Mouse (Mus musculus): Measurements from ENCODE around the gene Znrf1.

Znrf1 gene

GRCm38 (mm10) chr8:111599707-111600444 is 64.0 kb downstream of the Znrf1 start:
- no peak for DNase-seq (ENCODE audit: low spot score)

- no peak for DNase-seq (ENCODE audit: low spot score)
Observed at GRCm38 (mm10) chr8:111602050-111602449, 66.2 kb downstream of the Znrf1 start.

DNA sequence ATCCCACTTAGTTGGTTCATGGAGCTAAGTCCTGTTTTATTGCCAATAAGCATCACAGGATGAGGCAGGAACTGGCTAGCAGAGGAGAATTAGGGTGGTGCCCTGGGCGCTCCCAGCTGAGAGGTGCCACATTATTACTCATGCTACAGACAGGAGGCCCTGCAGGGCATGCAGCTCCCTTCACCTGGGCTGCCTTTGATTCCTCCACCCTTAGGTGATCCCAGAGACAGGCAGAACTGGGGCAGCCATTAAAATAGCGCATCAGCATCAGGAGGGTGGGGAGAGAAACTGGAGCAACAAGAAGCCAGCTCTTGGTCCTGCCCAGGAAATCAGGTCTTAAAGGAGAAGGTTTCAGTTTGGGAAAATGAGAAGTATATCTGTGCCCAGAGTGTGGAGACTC is 69.1 kb downstream of the Znrf1 start:
- no peak for DNase-seq (ENCODE audit: low spot score)

- no peak for DNase-seq (ENCODE audit: low spot score)
Observed at GRCm38 (mm10) chr8:111606961-111607360, 71.1 kb downstream of the Znrf1 start.

GRCm38 (mm10) chr8:111607414-111607813 is 71.5 kb downstream of the Znrf1 start:
- DNase-seq (ENCODE audit: low spot score) = no peak

- DNase-seq (ENCODE audit: low spot score) = no peak
Observed at GRCm38 (mm10) chr8:111613181-111613580, 77.3 kb downstream of the Znrf1 start.

DNA sequence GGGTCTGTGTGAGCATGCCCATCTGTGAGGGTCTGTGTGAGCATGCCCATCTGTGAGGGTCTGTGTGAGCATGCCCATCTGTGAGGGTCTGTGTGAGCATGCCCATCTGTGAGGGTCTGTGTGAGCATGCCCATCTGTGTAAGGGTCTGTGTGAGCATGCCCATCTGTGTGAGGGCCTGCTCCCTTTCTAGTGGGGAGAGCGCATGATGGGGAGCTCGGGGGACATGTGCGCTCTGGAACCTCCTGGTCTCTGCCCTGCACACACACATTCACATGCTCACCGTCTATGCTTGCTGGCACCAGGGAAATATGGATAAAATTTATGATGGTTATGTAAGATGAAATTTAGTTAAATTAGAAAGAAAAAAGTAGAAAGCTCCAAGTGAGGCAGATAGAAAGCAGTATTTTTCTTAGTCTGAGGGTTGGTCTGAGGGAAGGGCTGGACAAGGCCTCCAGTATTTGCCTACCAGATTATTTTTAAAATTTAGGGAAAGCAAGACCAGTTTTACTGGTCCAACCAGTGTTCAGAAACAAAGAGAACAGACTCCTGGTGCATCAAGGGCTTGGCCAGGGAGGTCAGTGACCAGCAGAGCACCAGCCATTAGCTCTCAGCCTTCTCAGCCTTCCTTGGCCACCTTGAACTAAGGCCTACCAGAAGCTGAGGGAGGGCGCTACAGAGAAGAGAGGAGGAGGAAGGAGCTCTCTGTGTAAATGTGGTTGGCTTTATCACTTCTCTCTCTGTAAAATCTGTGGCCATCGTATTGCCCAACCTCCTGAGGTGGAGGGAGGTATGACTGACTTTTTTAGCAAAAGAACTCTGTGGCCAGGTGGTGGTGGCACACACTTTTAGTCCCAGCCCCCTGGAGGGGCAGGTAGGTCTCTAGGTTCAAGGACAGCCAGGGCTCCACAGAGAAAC is 79.1 kb downstream of the Znrf1 start:
- DNase-seq (ENCODE audit: low spot score) = no peak

DNA sequence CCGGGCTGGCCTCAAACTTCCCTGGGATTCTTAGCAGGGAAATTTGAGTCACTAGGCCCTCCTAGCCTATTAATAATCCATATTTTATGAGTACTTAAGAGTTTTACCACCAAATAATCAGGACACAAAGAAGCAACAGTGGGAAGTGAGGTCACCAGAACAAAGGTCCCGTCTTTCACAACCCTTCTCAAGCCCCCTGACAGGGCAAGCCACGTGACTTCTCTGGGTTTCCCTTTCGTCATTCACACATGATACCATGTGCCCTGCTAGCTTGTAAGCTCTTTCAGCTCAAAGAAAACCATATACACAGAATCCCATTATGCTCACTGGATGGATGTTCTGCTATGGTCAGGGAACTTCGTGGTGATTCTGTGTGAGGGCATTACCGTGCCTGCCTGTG is 81.9 kb downstream of the Znrf1 start:
- DNase-seq (ENCODE audit: low spot score) = no peak

DNA sequence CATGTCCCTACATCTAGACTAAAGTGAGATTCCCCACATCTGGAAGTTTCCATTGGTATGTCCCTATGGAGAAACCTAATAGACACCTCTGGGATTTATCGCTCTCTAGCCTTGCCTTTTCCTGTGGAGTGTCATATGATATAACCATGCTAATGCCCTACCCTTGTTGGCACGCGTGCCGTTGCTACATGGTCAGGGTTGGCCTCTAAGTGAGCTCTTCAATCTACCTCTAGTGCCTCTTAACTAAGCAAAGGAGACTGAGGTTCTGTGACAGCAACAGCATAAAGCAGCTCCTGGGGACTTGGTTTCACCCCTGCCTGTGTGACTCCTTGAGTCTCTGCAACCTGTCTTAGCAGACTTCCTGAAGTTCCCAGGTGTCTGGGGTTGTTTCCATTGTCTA is 82.4 kb downstream of the Znrf1 start:
- DNase-seq (ENCODE audit: low spot score) = no peak

- DNase-seq (ENCODE audit: low spot score) = no peak
Observed at GRCm38 (mm10) chr8:111619936-111620335, 84.0 kb downstream of the Znrf1 start.

- DNase-seq (ENCODE audit: low spot score) = no peak
Observed at GRCm38 (mm10) chr8:111622104-111622503, 86.2 kb downstream of the Znrf1 start.

DNA sequence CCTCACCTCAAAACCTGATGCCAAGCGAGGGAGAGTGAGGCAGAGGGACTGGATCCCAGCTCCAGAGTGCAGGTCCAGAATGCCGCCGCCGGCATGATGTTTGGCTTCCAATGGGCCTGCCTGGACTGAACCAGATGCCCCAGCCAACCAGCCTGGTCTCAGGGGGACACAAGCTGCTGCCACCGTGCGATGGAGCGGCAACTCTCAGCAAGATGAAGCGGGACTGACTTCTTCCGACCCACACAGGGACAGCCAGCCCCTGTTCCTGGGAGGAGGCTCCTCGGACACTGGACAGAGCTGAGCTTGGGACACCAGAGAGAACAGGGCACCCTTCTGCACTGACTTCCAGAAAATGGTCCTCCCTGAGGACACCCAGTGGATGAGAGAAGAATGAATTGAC is 86.7 kb downstream of the Znrf1 start:
- no peak for DNase-seq (ENCODE audit: low spot score)

- DNase-seq (ENCODE audit: low spot score) = no peak
Observed at GRCm38 (mm10) chr8:111624081-111624852, 88.4 kb downstream of the Znrf1 start.

GRCm38 (mm10) chr8:111624853-111625221 is 88.9 kb downstream of the Znrf1 start:
- DNase-seq (ENCODE audit: low spot score) = no peak

GRCm38 (mm10) chr8:111625694-111626527 is 90.0 kb downstream of the Znrf1 start:
- DNase-seq (ENCODE audit: low spot score) = peak; percentile 38

- DNase-seq (ENCODE audit: low spot score) = no peak
Observed at GRCm38 (mm10) chr8:111626528-111626820, 90.6 kb downstream of the Znrf1 start.

GRCm38 (mm10) chr8:111626933-111627332 is 91.0 kb downstream of the Znrf1 start:
- no peak for DNase-seq (ENCODE audit: low spot score)

DNA sequence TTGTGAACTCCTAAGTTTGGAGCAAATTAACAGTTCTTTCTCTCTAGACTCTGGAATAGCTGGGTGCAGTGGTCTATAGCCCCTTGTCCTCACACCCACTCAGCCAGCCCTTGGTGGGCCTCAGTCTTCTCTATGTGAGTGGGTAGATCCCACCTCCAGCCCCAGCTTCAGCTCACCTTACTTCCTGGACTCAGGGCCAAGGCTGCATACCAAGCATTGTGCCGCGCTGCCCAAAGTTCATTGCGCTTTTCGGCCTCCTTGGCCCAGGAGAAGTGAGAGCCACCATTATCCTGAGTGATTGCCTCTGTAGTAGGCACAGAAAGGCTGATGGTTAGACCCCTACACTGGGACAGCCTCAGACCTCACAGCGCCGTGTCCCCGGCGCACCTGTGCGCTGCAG is 92.0 kb downstream of the Znrf1 start:
- no peak for DNase-seq (ENCODE audit: low spot score)

DNA sequence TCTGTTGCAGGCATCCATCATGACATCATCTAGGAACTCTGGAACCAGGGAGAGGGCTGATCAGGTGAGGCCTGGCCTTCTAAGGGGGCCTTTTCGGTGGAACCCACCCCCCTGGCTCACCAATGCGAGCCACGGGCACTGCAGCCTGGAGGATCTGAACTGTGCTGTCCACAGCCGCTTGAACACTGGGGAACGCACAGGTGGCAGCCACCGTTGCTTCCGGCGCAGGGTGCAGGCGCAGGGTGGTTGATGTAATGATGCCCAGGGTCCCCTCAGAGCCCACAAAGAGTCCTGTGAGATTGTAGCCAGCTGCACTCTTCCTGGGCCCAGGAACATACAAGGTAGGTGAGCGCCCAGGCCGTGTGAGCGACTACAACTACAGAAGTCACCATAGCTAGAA is 92.5 kb downstream of the Znrf1 start:
- no peak for DNase-seq (ENCODE audit: low spot score)

DNA sequence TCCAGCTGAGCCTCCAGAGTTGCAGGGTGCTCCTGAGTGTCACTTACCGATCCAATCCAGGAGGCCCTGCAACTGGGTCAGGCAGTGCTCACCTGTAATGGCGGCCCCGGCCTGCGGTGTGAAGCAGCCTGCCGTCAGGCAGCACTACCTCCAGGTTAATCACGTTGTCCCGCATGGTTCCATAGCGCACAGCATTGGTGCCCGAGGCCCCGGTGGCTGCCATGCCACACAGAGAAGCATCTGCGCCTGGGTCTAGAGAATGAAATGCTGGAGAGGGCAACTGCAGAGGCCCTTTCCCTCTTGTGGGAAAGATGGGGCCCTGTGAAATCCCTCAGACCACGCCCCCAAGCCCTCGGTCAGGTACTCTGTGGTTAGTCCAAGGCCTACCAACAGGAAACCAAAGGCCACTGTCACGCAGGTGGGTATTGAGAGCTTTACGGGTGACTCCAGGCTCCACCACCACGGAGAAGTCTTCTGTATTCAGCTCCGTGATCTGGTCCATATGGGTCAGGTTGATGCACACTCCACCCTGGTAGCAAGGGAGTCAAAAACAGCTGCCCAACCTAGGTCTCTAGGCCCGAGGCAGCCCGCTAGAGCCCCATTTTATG is 93.1 kb downstream of the Znrf1 start:
- no peak for DNase-seq (ENCODE audit: low spot score)

DNA sequence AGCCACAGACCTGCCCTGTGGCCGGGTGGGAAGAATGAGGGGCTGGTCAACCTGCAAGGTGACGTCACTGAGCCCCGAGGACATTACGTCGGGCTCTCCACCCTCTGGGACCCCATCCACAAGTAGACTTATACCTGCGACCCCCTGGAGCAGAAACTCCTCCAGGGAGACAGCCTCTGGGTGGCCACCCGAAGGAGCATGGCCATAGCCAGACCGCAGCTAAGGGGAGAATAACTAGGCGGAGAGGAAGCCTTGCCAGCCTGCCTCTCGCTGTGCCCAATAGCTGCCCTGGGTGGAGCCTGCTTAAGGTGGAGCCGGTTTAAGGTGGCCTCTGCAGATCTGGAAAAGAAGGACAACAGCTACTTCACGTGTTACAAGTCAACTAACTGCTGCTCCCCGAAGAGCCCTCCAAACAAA is 94.2 kb downstream of the Znrf1 start, which contains the start of gene Ldhd:
Ldhd (minus strand) TSS at position 270 of the 417 bp plus-strand sequence.
- no peak for DNase-seq (ENCODE audit: low spot score)

All from layer of hippocampus, adult 9-10 months (tissue).